Mouse (Mus musculus): Measurements from ENCODE around the gene Nlrx1. TPM values are rescaled to one million over a fixed set of nuclear protein-coding genes. Genes with fewer than 3 reads are reported as not detected.

Nlrx1 gene
- total and polyA plus RNA-seq, 3 experiments = 8.8 to 15.4 (median 10.9) TPM

- DNase-seq (ENCODE audit: extremely low read depth) = peak; percentile 68
- no peak overlapping the region for H3K9ac ChIP-seq (ENCODE audit: insufficient read depth, low read depth)
- in situ Hi-C loops (cut with MboI; ENCODE audit: low pct_ligation_motif_present, low pct_unique_long_range_greater_than_20kb, low sequenced_read_pairs) = no loop called here
- no peak overlapping the region for H3K4me2 ChIP-seq (ENCODE audit: insufficient read depth, low read depth, poor library complexity, severe bottlenecking)
- TF ChIP-seq ZMIZ1 (IDR thresholded peaks at IDR 0.05; ENCODE audit: low read depth, low read length) (no peak), BHLHE40 (IDR thresholded peaks at IDR 0.05; ENCODE audit: low read depth, low read length) (no peak), MYC (IDR thresholded peaks at IDR 0.05; ENCODE audit: low read depth, low read length) (no peak), ZC3H11A (IDR thresholded peaks at IDR 0.05; ENCODE audit: low read depth, low read length) (no peak), RCOR1 (conservative IDR thresholded peaks at IDR 0.05; ENCODE audit: low read depth, low read length) (no peak), NELFE (IDR thresholded peaks at IDR 0.05; ENCODE audit: low read depth, low read length) (no peak), GABPA (IDR thresholded peaks at IDR 0.05; ENCODE audit: insufficient replicate concordance, low read depth, low read length) (no peak), ZNF384 (IDR thresholded peaks at IDR 0.05; ENCODE audit: low read depth, low read length) (no peak), POLR2A (IDR thresholded peaks at IDR 0.05; ENCODE audit: low read depth, low read length) (no peak), MXI1 (IDR thresholded peaks at IDR 0.05; ENCODE audit: low read depth, low read length) (no peak), MAX (IDR thresholded peaks at IDR 0.05; ENCODE audit: low read length) (no peak), IRF4 (IDR thresholded peaks at IDR 0.05; ENCODE audit: low read depth, low read length) (no peak), KAT2A (IDR thresholded peaks at IDR 0.05; ENCODE audit: insufficient replicate concordance, low read length) (no peak), RAD21 (IDR thresholded peaks at IDR 0.05; ENCODE audit: low read depth, low read length) (no peak)
- H3K4me3 ChIP-seq (replicated peaks in 1 of 3; ENCODE audit: low read depth in 2 of 3, low read length in 2 of 3, poor library complexity in 1 of 3) = no peak overlapping the region
- H3K27me3 ChIP-seq (replicated peaks) = no peaks in the 10 kb centered on the region
- H3K9me3 ChIP-seq (replicated peaks; ENCODE audit: low read length) = no peaks in the 10 kb centered on the region
- peaks cover 3 to 33% of the 10 kb centered on the region in 2 experiments for H3K36me3 ChIP-seq (replicated peaks in 1 of 2; ENCODE audit: control insufficient read depth in 1 of 2, insufficient read depth in 1 of 2, low read length in 1 of 2)
- H3K27ac ChIP-seq (ENCODE audit: insufficient read depth, low read depth) = no peak overlapping the region
- peaks cover 25% of the 10 kb centered on the region for H3K79me2 ChIP-seq (replicated peaks; ENCODE audit: control insufficient read depth, extremely low read depth, insufficient read depth, poor library complexity, severe bottlenecking)
- H3K4me1 ChIP-seq (ENCODE audit: control insufficient read depth in 1 of 2, insufficient read depth in 2 of 2) = peaks cover 3 to 37% of the 10 kb centered on the region in 2 experiments; a peak in 3 of 4 replicates
- dilution Hi-C loops (cut with MboI; ENCODE audit: extremely low pct_ligation_motif_present, extremely low pct_unique_long_range_greater_than_20kb, low sequenced_read_pairs) = no loop called here
Observed at GRCm38 (mm10) chr9:44307248-44307647, 38.8 kb upstream of the Nlrx1 start.

- no peak for TF ChIP-seq ZNF384 (IDR thresholded peaks at IDR 0.05; ENCODE audit: low read depth, low read length)
- no peak for TF ChIP-seq E2F4 (IDR thresholded peaks at IDR 0.05; ENCODE audit: insufficient replicate concordance, low read depth, low read length)
- no peak for TF ChIP-seq UBTF (IDR thresholded peaks at IDR 0.05; ENCODE audit: low read depth, low read length)
- 0 out of 2 replicates have a peak, but pooled peaks have one; percentile 14 for TF ChIP-seq NRF1 (IDR thresholded peaks at IDR 0.05; ENCODE audit: low read depth, low read length)
- no peak for TF ChIP-seq EP300 (IDR thresholded peaks at IDR 0.05; ENCODE audit: low read length)
- Histone ChIP-seq H3K4me3 (replicated peaks in 1 of 3; ENCODE audit: low read depth in 2 of 3, low read length in 2 of 3, poor library complexity in 1 of 3) (no peak overlapping the region), H3K27me3 (replicated peaks) (no peaks in the 10 kb centered on the region), H3K9ac (ENCODE audit: insufficient read depth, low read depth) (no peak overlapping the region), H3K27ac (ENCODE audit: insufficient read depth, low read depth) (no peak overlapping the region), H3K36me3 (replicated peaks in 1 of 2; ENCODE audit: control insufficient read depth in 1 of 2, insufficient read depth in 1 of 2, low read length in 1 of 2) (peaks cover 8 to 35% of the 10 kb centered on the region in 2 experiments), H3K9me3 (replicated peaks; ENCODE audit: low read length) (no peaks in the 10 kb centered on the region), H3K4me2 (ENCODE audit: insufficient read depth, low read depth, poor library complexity, severe bottlenecking) (no peak overlapping the region), H3K79me2 (replicated peaks; ENCODE audit: control insufficient read depth, extremely low read depth, insufficient read depth, poor library complexity, severe bottlenecking) (peaks cover 25% of the 10 kb centered on the region), H3K4me1 (ENCODE audit: control insufficient read depth in 1 of 2, insufficient read depth in 2 of 2) (peaks cover 3 to 37% of the 10 kb centered on the region in 2 experiments; a peak in 3 of 4 replicates)
- in situ Hi-C loops (cut with MboI; ENCODE audit: low pct_ligation_motif_present, low pct_unique_long_range_greater_than_20kb, low sequenced_read_pairs) = no loop called here
- DNase-seq (ENCODE audit: extremely low read depth) = no peak
- dilution Hi-C loops (cut with MboI; ENCODE audit: extremely low pct_ligation_motif_present, extremely low pct_unique_long_range_greater_than_20kb, low sequenced_read_pairs) = no loop called here
Observed at GRCm38 (mm10) chr9:44306532-44306931, 38.1 kb upstream of the Nlrx1 start.

Data from CH12.LX (cell line).